Mouse (Mus musculus): ENCODE measurements around the gene Hist1h4d.

- TF ChIP-seq POLR2A (IDR thresholded peaks at IDR 0.05; ENCODE audit: insufficient read depth, low read depth, low read length) (no peak), CTCF (IDR thresholded peaks at IDR 0.05; ENCODE audit: insufficient read depth, low read depth, low read length) (no peak)
Observed at GRCm38 (mm10) chr13:23592614-23593013, 11.2 kb downstream of the Hist1h4d start.

All from olfactory bulb, adult 2 months (tissue).